Mouse (Mus musculus) megakaryocyte, adult 5-6 weeks (primary cell): ENCODE measurements at regions not wholly inside any gene's neighbourhood (a gene's known extent, or its start where the extent isn't known, plus 50 kb on each side); places are given as distances from the start of the nearest gene placed in this dataset.
A peak's percentile ranks its signal among the peaks of the same experiment; 100 is the strongest.

Experiments used
- ATAC-seq: 2 replicates; pipeline ENCODE4 v1.8.0; 2016; ENCODE audit warnings: mild to moderate bottlenecking, inconsistent platforms; ENCODE audit not compliant: poor library complexity, severe bottlenecking

DNA sequence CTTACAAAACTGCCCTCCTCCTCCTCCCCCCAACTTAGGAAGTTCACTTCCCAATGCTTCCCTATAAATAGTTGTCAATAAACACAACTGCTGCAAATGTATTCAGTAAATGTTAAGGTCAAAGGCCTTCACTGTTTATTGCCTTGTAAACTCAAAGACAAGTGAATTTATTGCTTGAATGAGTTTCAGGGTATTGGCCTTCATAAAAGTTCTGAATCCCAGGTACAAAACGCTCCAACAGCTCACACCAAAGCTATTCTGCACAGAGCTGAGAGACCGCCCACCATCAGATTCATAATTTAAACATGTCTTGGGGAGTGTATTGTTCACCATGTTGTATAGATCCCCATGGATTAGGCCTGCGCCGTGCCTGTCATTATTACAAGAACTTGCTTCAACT is 53.9 kb upstream of the Cdkn3 start:
- ATAC-seq: no peak

- ATAC-seq: no peak
Observed at GRCm38 (mm10) chr14:46704316-46704751, 56.0 kb upstream of the Cdkn3 start.

DNA sequence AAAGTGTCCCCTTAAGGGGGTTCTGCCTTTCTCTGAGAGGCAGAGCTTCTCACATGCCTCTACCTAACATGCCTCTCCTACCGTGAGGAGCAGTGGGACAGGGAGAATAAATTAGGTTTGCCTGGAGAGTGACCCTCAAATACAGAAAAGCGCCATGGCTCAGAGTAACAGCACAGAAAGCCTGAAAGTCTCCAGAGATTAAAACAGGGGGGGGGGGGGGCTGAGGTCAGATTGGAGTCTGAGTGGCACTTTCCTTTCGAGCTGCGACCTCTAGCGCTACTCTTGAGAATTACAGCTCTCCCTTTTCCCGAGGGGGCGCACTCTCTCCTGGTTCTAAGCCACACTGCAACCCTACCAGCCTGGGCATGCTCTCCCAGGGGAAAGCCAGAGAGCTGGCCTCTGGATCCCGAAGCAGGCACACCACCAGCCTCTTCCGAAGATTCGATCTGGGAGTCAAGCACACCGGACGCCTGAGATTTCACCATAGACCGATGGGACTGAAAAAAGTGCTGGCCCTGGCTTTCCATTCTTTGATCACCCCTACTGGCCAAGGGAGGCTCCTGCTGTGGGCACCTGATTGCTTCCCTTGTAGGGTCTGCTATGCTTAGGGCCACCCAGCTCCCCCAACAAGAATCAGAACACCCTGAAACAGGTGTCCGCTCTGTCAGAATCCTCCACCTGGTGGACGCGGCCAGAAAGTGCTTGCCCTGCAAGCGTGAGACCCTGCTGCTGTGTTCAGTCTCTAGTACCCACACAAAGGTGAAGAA is 57.5 kb upstream of the Cdkn3 start:
- peak; percentile 45 for ATAC-seq

- ATAC-seq: no peak
Observed at GRCm38 (mm10) chr14:46692571-46692970, 67.8 kb upstream of the Cdkn3 start.

- no peak for ATAC-seq
Observed at GRCm38 (mm10) chr14:46692067-46692466, 68.3 kb upstream of the Cdkn3 start.

DNA sequence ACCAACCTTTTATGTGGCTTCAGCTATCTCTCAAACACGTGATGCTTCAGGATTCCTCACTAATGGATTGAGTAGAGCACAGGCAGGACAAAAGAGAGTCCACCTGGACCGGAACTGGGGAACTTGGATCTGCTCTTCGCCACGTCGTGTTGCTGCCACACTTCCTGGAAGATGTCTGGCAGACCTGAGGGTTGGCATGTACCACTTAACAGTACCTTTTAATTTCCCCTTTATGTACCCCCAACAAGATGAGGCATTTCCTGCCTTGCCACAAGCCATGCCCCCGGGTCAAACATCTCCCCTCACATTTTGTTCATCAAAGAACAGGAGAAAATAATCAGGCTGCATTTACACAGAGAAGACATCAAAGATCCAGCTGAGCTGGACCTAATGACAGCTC is 77.6 kb upstream of the Cdkn3 start:
- ATAC-seq: no peak

GRCm38 (mm10) chr14:46678935-46679334 is 81.4 kb upstream of the Cdkn3 start:
- no peak for ATAC-seq

GRCm38 (mm10) chr14:46671482-46672225 is 88.7 kb upstream of the Cdkn3 start:
- no peak for ATAC-seq

GRCm38 (mm10) chr14:46671062-46671461 is 89.3 kb upstream of the Cdkn3 start:
- no peak for ATAC-seq

DNA sequence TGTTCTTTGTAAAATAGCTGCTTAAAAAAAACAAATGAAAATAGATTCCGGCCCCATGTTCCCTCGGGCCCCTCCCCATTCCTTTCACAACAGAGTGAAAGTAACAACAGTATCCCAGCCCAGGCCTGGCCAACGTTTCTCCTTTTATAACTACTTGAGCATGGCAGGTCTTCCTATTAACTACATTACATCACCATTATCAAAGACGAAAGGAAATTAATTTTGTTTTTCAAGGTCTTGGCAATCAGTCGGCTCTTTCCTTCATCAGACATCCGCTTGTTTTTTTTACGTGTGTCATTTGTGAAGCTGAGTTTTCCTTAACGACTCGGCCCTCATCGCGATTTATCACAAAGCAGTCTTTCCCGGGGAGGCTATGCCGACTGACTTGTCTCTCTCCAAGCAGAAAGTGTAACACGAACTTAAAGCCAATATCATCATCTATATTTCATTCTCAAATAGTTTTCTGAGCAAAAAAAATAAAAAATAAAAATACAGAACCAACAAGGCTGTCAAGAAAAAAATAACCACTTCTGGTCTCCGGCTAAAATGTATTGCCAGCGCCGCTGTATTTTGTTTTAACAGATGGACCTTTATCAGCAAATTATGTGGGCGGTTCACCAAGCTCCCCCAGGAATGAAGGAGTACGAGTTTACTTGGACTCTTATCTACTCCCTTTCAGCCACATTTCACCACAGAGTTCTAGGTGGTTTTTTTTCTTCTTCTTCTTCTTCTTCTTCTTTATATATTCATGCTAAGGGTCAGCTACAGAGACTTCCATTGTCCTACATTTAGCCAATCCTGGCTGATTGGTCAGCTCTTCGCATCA is 89.9 kb upstream of the Cdkn3 start:
- ATAC-seq: no peak

GRCm38 (mm10) chr14:46668275-46668674 is 92.1 kb upstream of the Cdkn3 start:
- no peak for ATAC-seq

GRCm38 (mm10) chr14:46664305-46664704 is 96.0 kb upstream of the Cdkn3 start:
- ATAC-seq: no peak

GRCm38 (mm10) chr14:46663529-46663928 is 96.8 kb upstream of the Cdkn3 start:
- no peak for ATAC-seq

GRCm38 (mm10) chr14:46661792-46662545 is 98.4 kb upstream of the Cdkn3 start:
- no peak for ATAC-seq

DNA sequence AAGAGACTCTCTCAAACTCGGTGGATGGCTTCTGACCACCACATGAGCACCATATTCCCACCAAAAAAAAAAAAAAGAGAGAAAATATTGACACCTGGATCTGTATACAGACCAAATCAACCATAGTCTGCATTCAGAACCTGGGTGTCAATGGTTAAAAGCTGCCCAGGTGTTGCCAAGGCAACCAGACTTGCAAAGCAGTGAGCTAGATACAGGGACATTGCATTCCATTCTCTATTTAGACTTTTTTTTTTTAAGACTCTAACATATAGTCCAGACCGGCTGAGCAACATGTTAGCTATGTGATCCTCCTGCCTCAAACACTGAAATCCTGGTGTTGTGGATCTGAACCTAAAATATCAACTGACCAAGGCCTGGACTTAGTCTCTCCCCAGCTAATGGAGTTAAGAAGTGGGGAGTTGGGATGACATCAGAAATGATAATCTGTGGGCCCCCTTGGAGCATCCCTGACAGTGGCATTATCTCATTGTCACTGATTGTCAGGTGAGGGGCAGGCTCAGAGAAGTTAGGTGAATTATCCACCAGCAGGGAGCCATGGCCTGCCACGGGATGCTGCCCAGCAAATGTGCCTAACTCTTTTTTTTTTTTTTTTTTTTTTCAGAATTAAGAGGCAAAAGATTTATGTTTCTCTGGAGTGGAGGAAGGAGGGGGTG is 99.1 kb upstream of the Cdkn3 start:
- ATAC-seq: no peak

DNA sequence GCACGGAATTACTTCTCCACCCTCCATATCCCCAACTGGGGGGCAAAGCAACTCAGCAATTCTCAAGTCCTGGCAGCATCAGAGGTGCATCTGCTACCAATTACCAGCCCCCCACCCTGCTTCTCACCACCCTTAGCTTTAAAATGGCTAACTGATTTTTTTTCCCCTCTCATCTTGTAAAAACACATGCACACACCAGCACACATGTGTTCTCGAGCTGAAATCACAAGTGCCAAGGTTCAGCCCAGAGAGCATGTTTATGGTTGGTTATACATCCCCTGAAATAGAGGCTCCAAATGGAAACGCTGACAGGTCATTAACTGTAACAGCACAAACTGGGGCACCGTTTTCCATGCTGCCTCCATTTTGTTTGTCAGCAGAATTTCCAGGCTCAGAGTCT is 101.0 kb upstream of the Cdkn3 start:
- ATAC-seq: no peak

DNA sequence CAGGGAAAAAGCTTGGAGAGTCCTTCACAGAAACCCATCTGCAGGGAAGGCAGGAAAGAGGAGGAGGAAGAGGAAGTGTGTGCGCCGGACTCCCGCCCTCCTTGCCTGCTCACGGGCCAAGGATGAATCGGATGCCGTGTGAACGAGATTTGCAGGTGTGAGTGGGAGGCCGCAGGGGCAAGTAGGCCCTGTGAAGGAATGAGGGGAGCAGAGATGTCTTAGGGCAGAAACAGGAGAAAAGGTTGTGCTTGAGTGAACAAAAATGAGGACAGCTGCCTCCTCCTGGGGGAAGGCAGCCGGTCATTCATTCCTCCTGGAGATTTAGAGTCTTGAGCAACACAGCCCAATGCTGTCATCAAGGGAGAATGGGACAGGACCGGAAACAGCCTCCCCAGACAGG is 104.1 kb upstream of the Cdkn3 start:
- ATAC-seq: no peak

- no peak for ATAC-seq
Observed at GRCm38 (mm10) chr14:46647319-46647974, 112.9 kb upstream of the Cdkn3 start.

GRCm38 (mm10) chr14:46646673-46647318 is 113.5 kb upstream of the Cdkn3 start:
- no peak for ATAC-seq
